Mouse (Mus musculus) brain, embryonic 14.5 days (tissue): Measurements from ENCODE around the gene Crtc2.

Experiments
- CTCF ChIP-seq: fragments of 200-500 bp; IDR thresholded peaks from 2 replicates; pipeline ENCODE4 v1.5.1; 2012; ENCODE audit warnings: inconsistent platforms, mild to moderate bottlenecking, moderate library complexity, borderline replicate concordance; ENCODE audit not compliant: insufficient read depth, insufficient read length; ENCODE audit errors: extremely low read depth
- POLR2A ChIP-seq: fragments of 200-500 bp; IDR thresholded peaks from 2 replicates; pipeline ENCODE4 v1.6.1; 2012; ENCODE audit warnings: mild to moderate bottlenecking, inconsistent platforms, borderline replicate concordance; ENCODE audit not compliant: poor library complexity, insufficient read depth, insufficient read length, severe bottlenecking; ENCODE audit errors: extremely low read depth

DNA sequence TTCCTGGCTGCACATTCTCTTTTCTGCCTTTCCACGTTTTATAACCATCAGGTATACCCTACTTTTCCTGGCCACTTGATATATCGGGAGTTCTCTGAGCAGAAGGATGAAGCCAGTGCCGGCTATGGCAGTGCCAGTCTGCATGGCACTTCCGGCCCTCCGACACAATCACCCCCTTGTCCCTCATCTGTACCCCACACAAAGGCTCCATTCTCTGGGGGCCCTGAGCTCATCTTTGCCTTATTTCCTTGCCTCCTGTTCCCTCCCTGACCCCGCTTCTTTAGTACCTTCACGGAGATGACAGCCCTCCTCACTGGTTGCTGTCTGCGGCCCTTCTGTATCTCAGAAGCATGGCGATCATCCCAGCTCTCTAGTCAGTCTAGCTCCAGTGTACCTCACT is 26.7 kb downstream of the Crtc2 start:
- TF ChIP-seq CTCF (no peak), POLR2A (no peak)
